Mouse (Mus musculus) liver (tissue): ENCODE results near the gene Sin3b.

Source experiments
- DNase-seq: peaks from one replicate; pipeline ENCODE4 v3.0.0-alpha.2; 2020; ENCODE audit warnings: mixed read lengths

The Sin3b gene

GRCm38 (mm10) chr8:72756031-72756430, 32.9 kb downstream of the Sin3b start:
- DNase-seq: no peak

GRCm38 (mm10) chr8:72756771-72757390, 33.8 kb downstream of the Sin3b start:
- no peak for DNase-seq

GRCm38 (mm10) chr8:72757426-72758195, 34.5 kb downstream of the Sin3b start:
- no peak for DNase-seq

- no peak for DNase-seq
Observed at GRCm38 (mm10) chr8:72758310-72758709, 35.2 kb downstream of the Sin3b start.

GRCm38 (mm10) chr8:72760216-72760615, 37.1 kb downstream of the Sin3b start:
- DNase-seq: no peak

GRCm38 (mm10) chr8:72761322-72762051, 38.4 kb downstream of the Sin3b start, which contains the start of gene F2rl3:
TSS of gene F2rl3 (plus strand) at chr8:72761880.
- DNase-seq: no peak

GRCm38 (mm10) chr8:72762306-72762705, 39.2 kb downstream of the Sin3b start:
- no peak for DNase-seq

GRCm38 (mm10) chr8:72765696-72766095, 42.6 kb downstream of the Sin3b start:
- DNase-seq: no peak

- DNase-seq: no peak
Observed at GRCm38 (mm10) chr8:72766777-72767176, 43.7 kb downstream of the Sin3b start.

GRCm38 (mm10) chr8:72777797-72778196, 54.7 kb downstream of the Sin3b start:
- no peak for DNase-seq

GRCm38 (mm10) chr8:72780644-72781043, 57.6 kb downstream of the Sin3b start:
- DNase-seq: no peak

- DNase-seq: no peak
Observed at GRCm38 (mm10) chr8:72801583-72801982, 78.5 kb downstream of the Sin3b start.
